Comparison of ENCODE assay signal across 8 mouse cellular contexts in the genomic region with DNA sequence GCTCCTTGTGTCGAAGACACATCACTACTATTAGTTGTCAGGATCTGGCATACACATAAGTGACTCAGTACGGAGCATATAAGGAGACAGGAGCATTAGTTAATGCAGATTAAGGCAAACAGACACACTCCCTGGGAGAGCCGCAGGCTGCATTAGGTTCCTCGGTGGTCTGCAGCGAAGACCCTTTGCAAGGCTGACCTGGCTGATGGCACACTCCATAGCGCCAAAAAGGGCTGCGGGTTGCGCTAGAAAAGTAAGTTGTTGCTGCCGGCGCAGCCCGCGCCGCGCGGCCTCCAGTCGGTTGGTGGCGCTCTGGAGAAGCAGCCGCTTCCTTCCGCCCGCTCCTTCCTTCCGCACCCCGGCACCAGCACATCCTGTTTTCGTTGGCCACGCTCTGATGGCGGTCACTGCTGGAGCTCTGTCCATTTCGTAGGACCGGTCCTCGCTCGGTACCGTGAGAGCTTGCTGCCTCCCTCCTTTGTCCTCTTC. TPM values are rescaled to one million over a fixed set of nuclear protein-coding genes. Genes with fewer than 3 reads are reported as not detected.
DNase-seq lines count a peak whose midpoint lies in the region; ATAC-seq and TF ChIP-seq lines count a peak whose summit lies in the region.

TSS of gene Ddx46 (plus strand) at position 389 of the 489 bp plus-strand sequence.

- peak within 1 kb of the TSS; percentile 79 for H3K4me2 ChIP-seq in heart, embryonic 15.5 days
- H3K4me2 ChIP-seq in liver, embryonic 16.5 days (ENCODE audit: low read depth, low read length): peak within 1 kb of the TSS; percentile 87
- peak within 1 kb of the TSS; percentile 93 for H3K4me2 ChIP-seq in neural tube, embryonic 13.5 days

- H3K36me3 ChIP-seq in forebrain, embryonic 10.5 days (replicated peaks): peaks cover 69% of the 10 kb centered on the region
- H3K36me3 ChIP-seq in heart, embryonic 15.5 days: peaks cover 46% of the 10 kb centered on the region
- peaks cover 9% of the 10 kb centered on the region for H3K36me3 ChIP-seq in liver, embryonic 16.5 days (ENCODE audit: control insufficient read depth, insufficient read depth)
- H3K36me3 ChIP-seq in neural tube, embryonic 13.5 days: peaks cover 55% of the 10 kb centered on the region
- H3K36me3 ChIP-seq in testis, adult 2 months (ENCODE audit: control insufficient read depth, insufficient read depth, low read length): peaks cover 3% of the 10 kb centered on the region

- peak within 1 kb of the TSS; percentile 91 for H3K9ac ChIP-seq in heart, embryonic 15.5 days
- H3K9ac ChIP-seq in liver, embryonic 16.5 days (ENCODE audit: low read depth, low read length): peak within 1 kb of the TSS; percentile 93
- peak within 1 kb of the TSS; percentile 94 for H3K9ac ChIP-seq in neural tube, embryonic 13.5 days

- DNase-seq in CD8-positive naive resting alpha-beta T cell, adult 2 months (ENCODE audit: low read depth in 2 of 2, low spot score in 2 of 2): peak; percentile 86
- DNase-seq in c-Kit-positive CD71-negative TER-119-negative erythroid progenitor cells, embryonic 14.5 days (ENCODE audit: low read depth): peak; percentile 86
- peak; percentile 90 for DNase-seq in forebrain, embryonic 10.5 days (ENCODE audit: extremely low spot score, low spot score)
- peak; percentile 90 to 96 for DNase-seq in kidney, postnatal 36 days

- H3K4me3 ChIP-seq in forebrain, embryonic 10.5 days: peak within 1 kb of the TSS; percentile 100
- H3K4me3 ChIP-seq in heart, embryonic 15.5 days: peak within 1 kb of the TSS; percentile 84
- H3K4me3 ChIP-seq in liver, embryonic 16.5 days (ENCODE audit: low read depth, low read length): peak within 1 kb of the TSS; percentile 95
- peak within 1 kb of the TSS; percentile 97 for H3K4me3 ChIP-seq in neural tube, embryonic 13.5 days
- H3K4me3 ChIP-seq in testis, adult 2 months (ENCODE audit: control insufficient read depth, low read depth, low read length): peak within 1 kb of the TSS; percentile 98

- H3K4me1 ChIP-seq in forebrain, embryonic 10.5 days: peaks cover 18% of the 10 kb centered on the region
- H3K4me1 ChIP-seq in heart, embryonic 15.5 days (replicated peaks): peaks cover 11% of the 10 kb centered on the region
- H3K4me1 ChIP-seq in liver, embryonic 16.5 days (ENCODE audit: control insufficient read depth, low read depth, low read length): peaks cover 14% of the 10 kb centered on the region
- H3K4me1 ChIP-seq in neural tube, embryonic 13.5 days (replicated peaks): peaks cover 25% of the 10 kb centered on the region
- H3K4me1 ChIP-seq in testis, adult 2 months (ENCODE audit: control insufficient read depth, insufficient read depth, low read length): peaks cover 8% of the 10 kb centered on the region

- H3K27me3 ChIP-seq in forebrain, embryonic 10.5 days (ENCODE audit: poor library complexity, severe bottlenecking): no peaks in the 10 kb centered on the region
- H3K27me3 ChIP-seq in heart, embryonic 15.5 days: no peaks in the 10 kb centered on the region
- no peaks in the 10 kb centered on the region for H3K27me3 ChIP-seq in liver, embryonic 16.5 days (ENCODE audit: control insufficient read depth, insufficient read depth, low read depth, low read length)
- no peaks in the 10 kb centered on the region for H3K27me3 ChIP-seq in neural tube, embryonic 13.5 days
- no peaks in the 10 kb centered on the region for H3K27me3 ChIP-seq in testis, adult 2 months (ENCODE audit: control insufficient read depth, insufficient read depth, low read length)

- TF ChIP-seq CTCF in testis, adult 2 months (IDR thresholded peaks at IDR 0.05; ENCODE audit: control insufficient read depth, insufficient read depth, insufficient replicate concordance, low read depth, low read length): peak; percentile 88

- TF ChIP-seq POLR2A in testis, adult 2 months (IDR thresholded peaks at IDR 0.05; ENCODE audit: control insufficient read depth, low read depth, low read length): peak; percentile 98

- H3K9me3 ChIP-seq in forebrain, embryonic 10.5 days: no peaks in the 10 kb centered on the region
- no peaks in the 10 kb centered on the region for H3K9me3 ChIP-seq in heart, embryonic 15.5 days (replicated peaks)
- no peaks in the 10 kb centered on the region for H3K9me3 ChIP-seq in liver, embryonic 16.5 days (replicated peaks; ENCODE audit: control insufficient read depth, low read length)
- no peaks in the 10 kb centered on the region for H3K9me3 ChIP-seq in neural tube, embryonic 13.5 days

- H3K27ac ChIP-seq in forebrain, embryonic 10.5 days: peak within 1 kb of the TSS; percentile 92
- peak within 1 kb of the TSS; percentile 50 for H3K27ac ChIP-seq in heart, embryonic 15.5 days
- peak within 1 kb of the TSS; percentile 56; the same call in 1 of the 2 replicates for H3K27ac ChIP-seq in liver, embryonic 16.5 days (ENCODE audit: low read length)
- H3K27ac ChIP-seq in neural tube, embryonic 13.5 days (replicated peaks): peak within 1 kb of the TSS; percentile 72
- peak within 1 kb of the TSS; percentile 95 for H3K27ac ChIP-seq in testis, adult 2 months (ENCODE audit: control insufficient read depth, insufficient read depth, low read depth, low read length)

- ATAC-seq in heart, embryonic 15.5 days (replicated peaks; ENCODE audit: insufficient number of reproducible peaks, insufficient read depth, low FRiP score, low read depth): peak; percentile 87
- peak; percentile 92 for ATAC-seq in liver, embryonic 16.5 days (ENCODE audit: low read depth)
- peak; percentile 92 for ATAC-seq in neural tube, embryonic 13.5 days (ENCODE audit: low read depth)

- 7% methylated on average over 30 of the region's 30 CpGs for WGBS in forebrain, embryonic 10.5 days
- whole genome bisulfite sequencing in heart, embryonic 15.5 days: 4% methylated on average over 30 of the region's 30 CpGs
- WGBS in liver, embryonic 16.5 days (ENCODE audit: insufficient replicate concordance): 5% methylated on average over 30 of the region's 30 CpGs
- 8% methylated on average over 30 of the region's 30 CpGs for WGBS in neural tube, embryonic 13.5 days

RNA-seq across cellular contexts. Expression of gene Ddx46, which starts in this region (rescaled TPM):
- polyA plus RNA-seq in forebrain, embryonic 10.5 days (2016; fragmentation: Nextera tagmentation; extraction: Ambion mirVana): 44.1 and 48.0 TPM in 2 replicates
- 16.7 and 20.4 TPM in 2 replicates for polyA plus RNA-seq in heart, embryonic 15.5 days (2015; fragmentation: Nextera tagmentation; extraction: Ambion mirVana)
- 14.3 TPM in 2 replicates for polyA plus RNA-seq in liver, embryonic 16.5 days (2015; fragmentation: Nextera tagmentation; extraction: Ambion mirVana)
- 27.5 and 27.8 TPM in 2 replicates for polyA plus RNA-seq in neural tube, embryonic 13.5 days (2015; fragmentation: Nextera tagmentation; extraction: Ambion mirVana)
- 25.3 and 27.7 TPM in 2 replicates for polyA plus RNA-seq in testis, adult 2 months (2012; rRNA removed)

Comparison
In these comparisons a context has a peak if more than half of its experiments do, and no peak if none do; other contexts are left out.
1. Peak in every context shown above with its lines: DNase-seq, ATAC-seq, H3K4me3 ChIP-seq and H3K27ac ChIP-seq.